Mouse (Mus musculus) myocyte (in vitro differentiated cells): ENCODE results near the gene Secisbp2l.

Source experiments
- CEBPB ChIP-seq: IDR thresholded peaks from 2 replicates; pipeline ENCODE4 v1.6.1; 2011; ENCODE audit warnings: mild to moderate bottlenecking, moderate library complexity; ENCODE audit not compliant: poor library complexity, insufficient read depth, severe bottlenecking
- E2F4 ChIP-seq: IDR thresholded peaks from one replicate; pipeline ENCODE4 v1.6.1; 2011; ENCODE audit warnings: mild to moderate bottlenecking, control low read depth, moderate library complexity; ENCODE audit not compliant: insufficient read depth
- MAX ChIP-seq: IDR thresholded peaks from one replicate; pipeline ENCODE4 v1.6.1; 2011; ENCODE audit warnings: low read depth, mild to moderate bottlenecking, control low read depth
- MYOD1 ChIP-seq, 3 experiments: IDR thresholded peaks; one replicate each; pipeline ENCODE4 v1.6.1; 2011; ENCODE audit warnings: control low read depth in 2 of 3, low read depth in 2 of 3, mild to moderate bottlenecking in 2 of 3, moderate library complexity in 1 of 3; ENCODE audit not compliant: insufficient read length in 2 of 3, control insufficient read depth in 1 of 3
- MYOG ChIP-seq, 3 experiments: IDR thresholded peaks; one replicate each; pipeline ENCODE4 v1.6.1; 2011; ENCODE audit warnings: control low read depth in 2 of 3, low read depth in 2 of 3, mild to moderate bottlenecking in 2 of 3; ENCODE audit not compliant: insufficient read length in 2 of 3, control insufficient read depth in 1 of 3, insufficient read depth in 1 of 3
- POLR2A ChIP-seq: IDR thresholded peaks from one replicate; pipeline ENCODE4 v1.6.1; 2011; ENCODE audit warnings: low read depth, mild to moderate bottlenecking, control low read depth, moderate library complexity; ENCODE audit not compliant: insufficient read length
- POLR2AphosphoS2 ChIP-seq: IDR thresholded peaks from one replicate; pipeline ENCODE4 v1.6.1; 2011; ENCODE audit warnings: low read depth, control low read depth; ENCODE audit not compliant: insufficient read length
- SRF ChIP-seq: IDR thresholded peaks from one replicate; pipeline ENCODE4 v1.6.1; 2011; ENCODE audit warnings: low read depth; ENCODE audit not compliant: control insufficient read depth, insufficient read length
- TCF12 ChIP-seq: IDR thresholded peaks from one replicate; pipeline ENCODE4 v1.6.1; 2011; ENCODE audit warnings: mild to moderate bottlenecking, control low read depth; ENCODE audit not compliant: poor library complexity, insufficient read depth, severe bottlenecking
- TCF3 ChIP-seq: IDR thresholded peaks from one replicate; pipeline ENCODE4 v1.6.1; 2011; ENCODE audit warnings: low read depth, control low read depth; ENCODE audit not compliant: insufficient read length
- USF1 ChIP-seq: IDR thresholded peaks from one replicate; pipeline ENCODE4 v1.6.1; 2011; ENCODE audit warnings: low read depth, mild to moderate bottlenecking, control low read depth, moderate library complexity

- TF ChIP-seq POLR2A, result no peak
- TF ChIP-seq E2F4, result no peak
- TF ChIP-seq MYOD1 (IDR thresholded peaks at IDR 0.05; ENCODE audit: control insufficient read depth in 1 of 3, insufficient read length in 2 of 3, low read depth in 2 of 3), result no peak
- no peak for TF ChIP-seq MYOG (IDR thresholded peaks at IDR 0.05; ENCODE audit: control insufficient read depth in 1 of 3, insufficient read depth in 1 of 3, insufficient read length in 2 of 3, low read depth in 2 of 3)
- TF ChIP-seq CEBPB, result no peak
- TF ChIP-seq USF1, result no peak
- no peak for TF ChIP-seq POLR2AphosphoS2
- TF ChIP-seq TCF12, result no peak
- TF ChIP-seq MAX, result no peak
- TF ChIP-seq TCF3, result no peak
- TF ChIP-seq SRF, result no peak
Measured at GRCm38 (mm10) chr2:125826201-125826600, 43.5 kb upstream of the Secisbp2l start.
